In genomic region chr6:98996822-98997221, GRCm38 (mm10) we compare ENCODE assay signal across 17 mouse cellular contexts.
"Had no signal": no experiment of that assay in that cellular context is flagged by ENCODE, and none has a peak within 500 bp of the region (broad histone marks: within the 10 kb centered on the region; RNA-seq: fewer than 3 reads in every experiment).

No protein-coding gene starts in this region.

- H3K27me3 ChIP-seq: lung, embryonic 15.5 days; megakaryocyte, embryonic 14.5 days; midbrain, embryonic 13.5 days; midbrain, embryonic 15.5 days; neural tube, embryonic 12.5 days; stomach, embryonic 15.5 days had no signal

- H3K27ac ChIP-seq: liver, embryonic 14.5 days; lung, embryonic 15.5 days; midbrain, embryonic 13.5 days; midbrain, embryonic 15.5 days; neural tube, embryonic 12.5 days; stomach, embryonic 15.5 days; stomach, postnatal 0 days had no signal

- H3K36me3 ChIP-seq: midbrain, embryonic 13.5 days; midbrain, embryonic 15.5 days; neural tube, embryonic 12.5 days; stomach, embryonic 15.5 days had no signal

- H3K4me2 ChIP-seq: lung, embryonic 15.5 days; midbrain, embryonic 11.5 days; midbrain, embryonic 13.5 days; midbrain, embryonic 15.5 days; neural tube, embryonic 12.5 days; stomach, embryonic 15.5 days had no signal

- H3K4me3 ChIP-seq: lung, embryonic 15.5 days; megakaryocyte, embryonic 14.5 days; midbrain, embryonic 13.5 days; midbrain, embryonic 15.5 days; neural tube, embryonic 12.5 days; stomach, embryonic 15.5 days had no signal

- ATAC-seq: lung, postnatal 0 days; midbrain, embryonic 13.5 days; midbrain, embryonic 15.5 days had no signal

- DNase-seq: lung, adult 2 months; lung, postnatal 14 days; lung, postnatal 36 days; right cerebral cortex, postnatal 14 days; thymus, adult 2 months; thymus, postnatal 25 days; thymus, postnatal 4 days had no signal
